Mouse (Mus musculus): ENCODE data around the gene Cobl. TPM values are rescaled to one million over a fixed set of nuclear protein-coding genes. Genes with fewer than 3 reads are reported as not detected.
A peak's percentile ranks its signal among the peaks of the same experiment; 100 is the strongest.

Cobl gene
- polyA plus RNA-seq, 1 experiment from 2014 or later, result 40.0 TPM

DNA sequence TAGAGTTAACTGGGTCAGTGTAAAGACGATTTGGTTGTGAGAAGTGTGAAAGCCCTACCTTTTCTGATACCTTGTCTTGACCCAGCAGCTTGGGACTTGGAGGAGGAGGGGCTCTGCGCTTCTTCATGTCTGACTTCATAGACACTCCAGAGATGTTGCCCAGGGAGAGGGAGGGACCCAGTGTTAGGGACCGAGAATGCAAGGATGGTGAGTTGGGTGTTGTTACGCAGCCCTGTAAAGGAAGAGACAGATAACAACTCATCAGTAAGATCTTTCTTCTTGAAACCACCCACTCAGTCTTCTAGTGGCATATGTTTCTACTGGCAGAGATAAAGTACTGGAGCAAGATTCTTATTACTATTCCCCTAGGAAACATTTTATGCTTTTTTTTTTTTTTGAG lies 121.1 kb downstream of the Cobl start:
- H3K4me3 ChIP-seq, result no peak overlapping the region
- no peak overlapping the region for H3K4me2 ChIP-seq
- no peak overlapping the region for H3K9ac ChIP-seq
- no peaks in the 10 kb centered on the region for H3K36me3 ChIP-seq
- H3K9me3 ChIP-seq, result no peaks in the 10 kb centered on the region
- peaks cover 8% of the 10 kb centered on the region for H3K4me1 ChIP-seq
- ATAC-seq (ENCODE audit: extremely low read depth, insufficient number of reproducible peaks, low FRiP score, low TSS enrichment), result no peak
- H3K27me3 ChIP-seq (replicated peaks), result no peaks in the 10 kb centered on the region
- 69% methylated on average over 4 of the region's 4 CpGs for WGBS
- no peak overlapping the region for H3K27ac ChIP-seq (replicated peaks)

DNA sequence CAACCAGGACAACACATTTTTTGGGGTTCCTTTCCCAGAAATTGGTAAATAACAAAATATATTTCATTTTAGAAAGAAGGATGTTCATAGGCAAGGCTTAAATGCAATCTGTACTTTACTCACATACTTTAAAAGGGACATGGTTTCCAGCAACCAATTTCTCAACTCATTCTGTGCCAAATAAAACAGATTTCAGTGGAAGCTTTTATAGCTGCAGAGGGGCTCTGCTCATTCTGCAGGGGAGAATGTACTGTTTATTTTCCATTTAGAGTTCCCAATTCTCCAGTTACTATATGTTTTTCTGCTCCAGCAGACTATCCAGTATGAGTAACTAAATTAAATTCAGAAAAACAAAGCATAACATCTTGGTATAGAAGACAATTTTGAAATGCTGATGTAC lies 124.1 kb downstream of the Cobl start:
- Histone ChIP-seq H3K4me3 (no peak overlapping the region), H3K27me3 (replicated peaks) (no peaks in the 10 kb centered on the region), H3K9me3 (no peaks in the 10 kb centered on the region), H3K27ac (replicated peaks) (no peak overlapping the region), H3K4me1 (peaks cover 26% of the 10 kb centered on the region), H3K9ac (no peak overlapping the region), H3K4me2 (no peak overlapping the region), H3K36me3 (no peaks in the 10 kb centered on the region)
- no peak for ATAC-seq (ENCODE audit: extremely low read depth, insufficient number of reproducible peaks, low FRiP score, low TSS enrichment)

DNA sequence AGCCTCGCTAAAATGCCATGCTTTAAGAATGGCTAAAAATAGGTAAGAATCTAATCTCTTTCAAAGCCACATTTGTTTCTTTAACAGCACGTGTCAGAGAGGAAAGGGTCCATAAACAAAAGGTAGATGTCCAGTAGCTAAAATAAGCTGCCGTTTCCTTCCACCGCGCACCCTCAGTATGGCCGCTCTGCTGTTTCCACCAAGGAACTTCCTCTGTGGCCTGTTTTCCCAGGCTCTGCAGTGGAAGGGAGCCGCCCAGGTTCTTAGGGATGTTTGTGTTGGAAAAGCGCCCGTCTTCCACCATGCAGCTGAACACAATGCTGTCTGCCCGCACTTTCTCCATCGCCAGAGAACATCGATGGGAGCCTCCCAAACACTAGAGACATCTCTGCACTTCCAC lies 128.6 kb downstream of the Cobl start:
- no peak overlapping the region for H3K4me3 ChIP-seq
- WGBS, result 46% methylated on average over 12 of the region's 12 CpGs
- peaks cover 44% of the 10 kb centered on the region for H3K4me1 ChIP-seq
- ATAC-seq (ENCODE audit: extremely low read depth, insufficient number of reproducible peaks, low FRiP score, low TSS enrichment), result no peak
- H3K9ac ChIP-seq, result no peak overlapping the region
- no peaks in the 10 kb centered on the region for H3K9me3 ChIP-seq
- no peaks in the 10 kb centered on the region for H3K27me3 ChIP-seq (replicated peaks)
- no peak overlapping the region for H3K4me2 ChIP-seq
- no peaks in the 10 kb centered on the region for H3K36me3 ChIP-seq
- H3K27ac ChIP-seq (replicated peaks), result peak overlapping the region; percentile 69

DNA sequence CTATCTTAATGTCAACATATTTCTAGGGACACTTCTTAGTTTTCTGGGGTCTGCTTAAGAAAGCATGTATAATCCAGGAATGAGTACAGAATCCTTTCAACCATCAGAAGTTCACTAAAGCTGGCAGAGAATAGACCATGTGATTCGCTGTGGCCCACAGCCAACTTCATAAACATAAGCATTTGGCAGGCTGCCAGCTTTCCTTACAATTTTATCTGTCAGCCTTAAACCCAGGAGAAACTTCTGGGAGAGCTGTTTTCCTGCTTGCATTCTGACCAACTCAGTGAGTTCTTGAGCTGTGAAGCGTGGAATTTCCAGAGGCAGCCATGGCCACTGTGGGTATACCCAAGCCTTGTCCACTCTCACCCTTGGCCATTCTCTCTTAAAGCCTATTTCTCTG lies 132.8 kb downstream of the Cobl start:
- peaks cover 34% of the 10 kb centered on the region for H3K4me1 ChIP-seq
- H3K4me3 ChIP-seq, result no peak overlapping the region
- no peaks in the 10 kb centered on the region for H3K9me3 ChIP-seq
- no peak overlapping the region for H3K4me2 ChIP-seq
- WGBS, result 17% methylated on average over 2 of the region's 2 CpGs
- no peak; the same call in 1 of the 2 replicates for ATAC-seq (ENCODE audit: extremely low read depth, insufficient number of reproducible peaks, low FRiP score, low TSS enrichment)
- H3K27ac ChIP-seq (replicated peaks), result peak overlapping the region; percentile 90
- H3K9ac ChIP-seq, result no peak overlapping the region
- no peaks in the 10 kb centered on the region for H3K36me3 ChIP-seq
- no peaks in the 10 kb centered on the region for H3K27me3 ChIP-seq (replicated peaks)

DNA sequence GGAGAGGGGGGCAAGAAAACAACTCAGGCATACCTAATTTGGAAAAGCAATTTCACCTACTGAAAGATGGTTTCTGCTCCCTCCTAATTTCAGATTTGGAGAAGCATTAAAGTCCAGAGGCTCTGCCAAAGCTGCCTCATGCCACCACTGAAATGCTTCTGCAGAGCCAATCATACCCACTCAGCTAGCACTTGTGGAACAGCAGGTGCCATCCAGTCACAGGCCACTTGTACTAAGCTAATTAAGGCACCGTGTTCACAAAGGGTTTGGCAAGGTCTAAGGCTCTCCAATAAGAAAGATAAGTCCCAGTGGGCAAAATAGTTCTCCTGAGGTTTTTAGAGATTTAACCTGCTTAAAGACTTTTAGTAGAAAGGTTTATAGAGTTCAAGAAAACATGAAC lies 143.3 kb downstream of the Cobl start:
- H3K4me1 ChIP-seq, result peaks cover 17% of the 10 kb centered on the region
- ATAC-seq (ENCODE audit: extremely low read depth, insufficient number of reproducible peaks, low FRiP score, low TSS enrichment), result no peak
- H3K9me3 ChIP-seq, result no peaks in the 10 kb centered on the region
- H3K9ac ChIP-seq, result no peak overlapping the region
- WGBS, result 30% methylated on average over 1 of the region's 1 CpGs
- no peaks in the 10 kb centered on the region for H3K36me3 ChIP-seq
- no peak overlapping the region for H3K4me3 ChIP-seq
- H3K27me3 ChIP-seq (replicated peaks), result no peaks in the 10 kb centered on the region
- H3K4me2 ChIP-seq, result no peak overlapping the region
- H3K27ac ChIP-seq (replicated peaks), result peak overlapping the region; percentile 49

DNA sequence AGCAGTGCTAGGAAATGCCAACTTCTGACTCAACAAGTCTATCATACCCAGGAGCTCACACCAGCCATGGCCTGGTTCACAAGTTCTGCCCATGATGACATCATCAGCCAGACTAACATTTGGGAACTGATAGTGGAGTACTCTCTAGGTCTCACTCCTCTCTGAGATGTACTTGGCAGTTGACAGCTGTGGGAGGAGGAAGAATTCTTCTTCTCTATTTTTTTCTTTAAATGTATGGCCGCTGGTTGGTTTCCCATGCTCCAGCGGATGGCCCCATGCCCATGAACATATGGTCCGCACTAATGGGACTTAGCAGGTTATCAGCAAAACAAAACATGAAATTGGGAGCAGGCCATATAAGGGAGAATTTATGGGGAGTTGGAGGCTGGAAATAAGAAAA lies 145.4 kb downstream of the Cobl start:
- Histone ChIP-seq H3K27ac (replicated peaks) (peak overlapping the region; percentile 55), H3K36me3 (no peaks in the 10 kb centered on the region), H3K4me3 (no peak overlapping the region), H3K9ac (no peak overlapping the region), H3K9me3 (no peaks in the 10 kb centered on the region), H3K4me2 (no peak overlapping the region), H3K4me1 (peaks cover 29% of the 10 kb centered on the region), H3K27me3 (replicated peaks) (no peaks in the 10 kb centered on the region)
- no peak for ATAC-seq (ENCODE audit: extremely low read depth, insufficient number of reproducible peaks, low FRiP score, low TSS enrichment)
- 72% methylated on average over 3 of the region's 3 CpGs for WGBS

DNA sequence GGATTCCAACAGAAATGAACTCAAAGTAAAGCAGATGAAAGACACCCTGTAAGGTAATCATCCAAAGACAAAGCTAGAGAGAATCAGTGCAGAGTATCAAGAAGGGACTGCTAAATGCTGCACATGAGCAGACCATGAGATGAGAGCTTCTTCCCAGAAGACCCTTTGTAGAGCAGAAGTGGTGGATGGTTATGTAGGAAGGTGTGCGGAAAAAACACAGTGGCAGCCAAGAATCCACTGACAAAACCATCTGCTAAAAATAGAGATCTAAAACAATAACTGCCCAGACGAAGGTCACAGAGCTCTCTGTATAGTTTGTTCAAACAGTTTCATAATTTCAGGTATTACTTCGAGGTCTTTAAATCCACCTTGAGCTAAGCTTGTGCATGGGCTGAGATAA lies 149.1 kb downstream of the Cobl start:
- Histone ChIP-seq H3K36me3 (no peaks in the 10 kb centered on the region), H3K27me3 (replicated peaks) (no peaks in the 10 kb centered on the region), H3K27ac (replicated peaks) (peak overlapping the region; percentile 66), H3K4me1 (peaks cover 22% of the 10 kb centered on the region), H3K9ac (no peak overlapping the region), H3K4me3 (no peak overlapping the region), H3K4me2 (no peak overlapping the region), H3K9me3 (no peaks in the 10 kb centered on the region)
- 42% methylated on average over 3 of the region's 3 CpGs for WGBS
- no peak for ATAC-seq (ENCODE audit: extremely low read depth, insufficient number of reproducible peaks, low FRiP score, low TSS enrichment)

DNA sequence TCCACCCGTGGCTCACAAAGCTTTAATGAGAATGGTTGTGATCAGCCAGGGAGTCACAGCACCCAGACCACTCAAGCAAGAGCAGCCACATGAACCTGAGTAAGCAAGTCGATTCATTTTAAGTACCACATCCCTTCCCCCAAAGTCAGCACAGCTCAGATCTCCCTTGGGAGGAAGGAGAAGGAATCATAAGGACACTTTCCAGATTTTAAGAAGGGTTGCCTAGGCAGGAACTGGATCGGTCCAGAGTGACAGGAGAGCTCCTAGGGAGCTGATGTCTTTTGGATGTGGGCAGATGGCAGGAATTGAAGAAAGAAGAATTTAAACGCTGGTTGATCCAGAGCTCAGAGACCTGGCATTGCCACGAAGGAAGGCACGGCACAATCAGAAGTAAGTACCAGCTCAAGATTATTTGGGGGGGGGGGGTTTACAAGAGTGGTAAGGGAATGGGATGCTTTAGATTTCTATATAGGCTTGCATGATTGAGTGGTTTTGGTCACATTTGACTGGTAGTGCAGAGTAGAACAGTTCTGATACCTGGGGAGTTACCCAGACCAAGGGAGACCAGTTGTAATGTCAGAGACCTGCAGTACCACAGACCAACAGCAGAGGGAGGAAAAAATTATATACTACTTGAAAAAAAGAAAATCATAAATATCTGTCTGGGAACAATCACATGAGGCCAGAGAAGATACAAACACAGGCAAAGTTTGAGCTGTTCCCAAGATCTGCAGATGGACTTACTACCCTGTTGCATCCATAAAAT lies 150.3 kb downstream of the Cobl start:
- Histone ChIP-seq H3K27ac (replicated peaks) (no peak overlapping the region), H3K4me3 (no peak overlapping the region), H3K27me3 (replicated peaks) (no peaks in the 10 kb centered on the region), H3K4me1 (peaks cover 32% of the 10 kb centered on the region), H3K9me3 (no peaks in the 10 kb centered on the region), H3K36me3 (no peaks in the 10 kb centered on the region), H3K9ac (no peak overlapping the region), H3K4me2 (no peak overlapping the region)
- 77% methylated on average over 6 of the region's 6 CpGs for WGBS
- ATAC-seq (ENCODE audit: extremely low read depth, insufficient number of reproducible peaks, low FRiP score, low TSS enrichment), result no peak

DNA sequence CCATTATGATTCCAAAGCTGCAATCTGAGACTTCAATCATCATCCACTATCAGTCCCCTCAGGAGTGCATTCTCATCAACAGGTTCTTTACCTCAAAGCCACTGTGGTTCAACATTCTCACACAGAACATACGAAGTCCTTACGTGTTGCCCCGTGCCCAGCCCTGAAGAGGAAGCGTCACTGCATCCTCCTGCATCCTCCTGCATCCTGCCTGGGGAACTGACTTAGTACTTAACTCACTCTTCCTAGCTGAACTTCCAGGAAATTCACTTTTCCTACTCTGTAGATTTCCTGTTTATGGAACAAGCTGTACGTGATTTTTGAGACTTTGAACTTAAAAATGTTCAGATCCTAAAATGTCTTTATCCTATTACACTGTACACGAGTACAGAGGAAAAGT lies 153.3 kb downstream of the Cobl start:
- no peak overlapping the region for H3K4me2 ChIP-seq

DNA sequence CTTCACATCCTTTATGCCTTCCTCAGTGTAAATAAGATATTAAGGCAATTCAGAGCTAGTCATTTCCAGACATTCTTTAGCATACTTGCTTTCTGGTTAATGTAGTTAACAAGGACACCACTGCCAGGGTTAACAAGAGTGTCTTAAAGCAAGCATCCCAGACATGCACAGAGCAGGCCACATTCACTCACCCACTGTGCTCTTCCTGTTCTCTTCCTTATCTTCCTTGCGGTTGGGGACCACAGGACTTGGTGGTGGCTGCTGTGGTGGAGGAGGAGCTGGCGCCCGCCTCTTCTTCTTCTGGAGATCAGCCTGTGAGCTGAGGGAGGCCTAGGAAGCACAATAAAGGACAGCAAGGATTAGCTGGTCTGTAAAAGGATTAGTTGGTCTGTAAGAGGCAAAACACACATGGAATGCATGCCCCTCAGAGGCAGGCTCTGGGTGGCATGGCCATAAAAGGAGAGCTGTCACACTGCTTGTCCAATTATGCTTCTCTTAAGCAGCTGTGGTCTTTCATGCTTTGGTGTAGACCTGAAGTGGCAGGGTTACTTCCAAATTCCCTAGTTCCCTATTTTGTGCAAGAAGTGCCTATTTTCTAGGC lies 155.2 kb downstream of the Cobl start:
- H3K4me2 ChIP-seq, result peak overlapping the region; percentile 57
- peak overlapping the region; percentile 57 for H3K9ac ChIP-seq
- H3K36me3 ChIP-seq, result no peaks in the 10 kb centered on the region
- no peak for ATAC-seq (ENCODE audit: extremely low read depth, insufficient number of reproducible peaks, low FRiP score, low TSS enrichment)
- H3K4me3 ChIP-seq, result peak overlapping the region; percentile 34
- H3K27me3 ChIP-seq (replicated peaks), result no peaks in the 10 kb centered on the region
- WGBS, result 24% methylated on average over 3 of the region's 3 CpGs
- H3K9me3 ChIP-seq, result no peaks in the 10 kb centered on the region
- peaks cover 29% of the 10 kb centered on the region for H3K4me1 ChIP-seq
- H3K27ac ChIP-seq (replicated peaks), result peak overlapping the region; percentile 88

More for the DNA sequence above, 153.3 kb downstream of the Cobl start:
- no peaks in the 10 kb centered on the region for H3K9me3 ChIP-seq
- no peak for ATAC-seq (ENCODE audit: extremely low read depth, insufficient number of reproducible peaks, low FRiP score, low TSS enrichment)
- 72% methylated on average over 6 of the region's 6 CpGs for WGBS
- H3K4me1 ChIP-seq, result peaks cover 40% of the 10 kb centered on the region
- no peak overlapping the region for H3K4me3 ChIP-seq
- no peaks in the 10 kb centered on the region for H3K27me3 ChIP-seq (replicated peaks)
- H3K9ac ChIP-seq, result no peak overlapping the region
- no peaks in the 10 kb centered on the region for H3K36me3 ChIP-seq
- H3K27ac ChIP-seq (replicated peaks), result no peak overlapping the region

DNA sequence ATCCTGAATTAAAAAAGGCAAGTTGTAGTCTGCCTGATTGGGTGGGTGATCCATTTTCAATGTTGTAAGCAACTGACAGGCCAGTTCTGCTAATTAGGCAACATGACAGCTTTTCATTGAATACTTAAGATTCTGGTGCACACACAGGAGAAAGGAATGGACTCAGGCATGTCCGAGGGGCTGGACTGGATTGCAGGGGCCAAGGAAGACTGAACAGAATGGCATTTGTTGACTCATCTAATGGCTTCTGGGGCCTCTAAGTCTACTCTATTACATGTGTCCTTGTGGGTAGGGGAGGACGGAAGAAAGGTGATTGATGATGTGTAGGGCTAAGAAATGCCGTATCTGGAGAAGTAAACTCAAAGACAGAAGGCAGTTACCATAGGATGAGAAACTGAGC lies 159.9 kb downstream of the Cobl start:
- Histone ChIP-seq H3K4me1 (peaks cover 20% of the 10 kb centered on the region), H3K27me3 (replicated peaks) (no peaks in the 10 kb centered on the region), H3K9me3 (no peaks in the 10 kb centered on the region), H3K36me3 (no peaks in the 10 kb centered on the region), H3K9ac (no peak overlapping the region), H3K27ac (replicated peaks) (no peak overlapping the region), H3K4me2 (no peak overlapping the region), H3K4me3 (no peak overlapping the region)
- ATAC-seq (ENCODE audit: extremely low read depth, insufficient number of reproducible peaks, low FRiP score, low TSS enrichment), result no peak
- 67% methylated on average over 3 of the region's 3 CpGs for WGBS
